Mouse (Mus musculus): ENCODE results near the gene Sik1.

The Sik1 gene

GRCm38 (mm10) chr17:31856519-31857160, 1.0 kb upstream of the Sik1 start:
- no peak for DNase-seq (ENCODE audit: low read depth, low spot score)

GRCm38 (mm10) chr17:31854770-31855596, 621 bp downstream of the Sik1 start:
- DNase-seq (ENCODE audit: low read depth, low spot score): no peak

- no peak for DNase-seq (ENCODE audit: low read depth, low spot score)
Measured at GRCm38 (mm10) chr17:31853448-31854188, 2.0 kb downstream of the Sik1 start.

- no peak for DNase-seq (ENCODE audit: low read depth, low spot score)
Measured at GRCm38 (mm10) chr17:31852782-31853447, 2.7 kb downstream of the Sik1 start.

GRCm38 (mm10) chr17:31851816-31852476, 3.7 kb downstream of the Sik1 start:
- no peak for DNase-seq (ENCODE audit: low read depth, low spot score)

- no peak for DNase-seq (ENCODE audit: low read depth, low spot score)
Measured at GRCm38 (mm10) chr17:31850457-31850980, 5.1 kb downstream of the Sik1 start.

- no peak for DNase-seq (ENCODE audit: low read depth, low spot score)
Measured at GRCm38 (mm10) chr17:31846970-31847369, 8.6 kb downstream of the Sik1 start.

- DNase-seq (ENCODE audit: low read depth, low spot score): no peak
Measured at GRCm38 (mm10) chr17:31846352-31846751, 9.3 kb downstream of the Sik1 start.

- DNase-seq (ENCODE audit: low read depth, low spot score): no peak
Measured at GRCm38 (mm10) chr17:31843891-31844290, 11.7 kb downstream of the Sik1 start.

- DNase-seq (ENCODE audit: low read depth, low spot score): no peak
Measured at GRCm38 (mm10) chr17:31842930-31843822, 12.4 kb downstream of the Sik1 start.

- DNase-seq (ENCODE audit: low read depth, low spot score): no peak
Measured at GRCm38 (mm10) chr17:31841842-31842611, 13.6 kb downstream of the Sik1 start.

GRCm38 (mm10) chr17:31841453-31841841, 14.2 kb downstream of the Sik1 start:
- no peak for DNase-seq (ENCODE audit: low read depth, low spot score)

GRCm38 (mm10) chr17:31840423-31841003, 15.1 kb downstream of the Sik1 start:
- no peak for DNase-seq (ENCODE audit: low read depth, low spot score)

GRCm38 (mm10) chr17:31836772-31837171, 18.8 kb downstream of the Sik1 start:
- peak; percentile 38 for DNase-seq (ENCODE audit: low read depth, low spot score)

- DNase-seq (ENCODE audit: low read depth, low spot score): no peak
Measured at GRCm38 (mm10) chr17:31836264-31836607, 19.4 kb downstream of the Sik1 start.

- DNase-seq (ENCODE audit: low read depth, low spot score): no peak
Measured at GRCm38 (mm10) chr17:31835528-31836263, 19.9 kb downstream of the Sik1 start.

- no peak for DNase-seq (ENCODE audit: low read depth, low spot score)
Measured at GRCm38 (mm10) chr17:31834320-31835065, 21.1 kb downstream of the Sik1 start.

GRCm38 (mm10) chr17:31833752-31834151, 21.9 kb downstream of the Sik1 start:
- DNase-seq (ENCODE audit: low read depth, low spot score): no peak

Measured in telencephalon, adult 2 months (tissue).